Mouse (Mus musculus): ENCODE measurements around the gene Nabp1.
"Not testable (repeated sequence)": the region's sequence is repeated elsewhere in the genome, so short reads cannot be mapped to it uniquely, and the experiment has no call there.

The Nabp1 gene

DNA sequence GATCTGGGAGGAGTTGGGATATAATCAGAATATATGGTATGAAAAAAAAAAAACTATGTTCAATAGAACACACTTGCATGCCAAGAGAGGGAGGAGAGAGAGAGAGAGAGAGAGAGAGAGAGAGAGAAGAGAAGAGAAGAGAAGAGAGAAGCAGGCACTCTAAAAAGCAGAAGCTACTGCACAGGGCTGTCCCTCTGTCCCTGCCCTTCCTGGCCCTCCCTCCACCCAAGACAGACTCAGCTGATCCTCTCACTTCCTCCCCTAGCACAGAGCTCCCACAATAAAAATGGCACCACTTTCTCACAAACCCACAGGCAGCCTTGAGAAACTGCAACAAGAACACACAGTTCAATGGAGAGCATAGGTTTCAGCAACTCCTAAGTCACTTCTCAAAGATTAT lies 2.2 kb upstream of the Nabp1 start:
- DNase-seq: no peak

DNA sequence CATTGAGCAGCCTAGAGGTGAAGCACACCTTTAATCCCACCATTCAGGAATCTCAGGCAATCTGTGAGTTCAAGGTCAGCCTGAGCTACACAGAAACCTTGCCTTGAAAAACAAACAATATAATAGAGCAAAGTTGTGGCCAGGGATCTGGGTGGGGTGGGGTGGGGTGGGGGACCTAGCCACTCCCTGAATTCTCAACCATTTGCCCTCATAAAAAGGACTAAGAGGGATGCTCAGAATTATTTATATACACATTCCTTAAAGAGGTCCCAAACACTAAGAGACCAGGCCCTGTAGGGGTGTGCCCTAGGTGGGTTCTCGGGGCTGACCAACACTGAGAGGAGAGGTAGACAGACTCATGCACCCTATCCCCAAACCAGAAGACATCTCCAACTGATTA lies 1.5 kb upstream of the Nabp1 start:
- no peak for DNase-seq

DNA sequence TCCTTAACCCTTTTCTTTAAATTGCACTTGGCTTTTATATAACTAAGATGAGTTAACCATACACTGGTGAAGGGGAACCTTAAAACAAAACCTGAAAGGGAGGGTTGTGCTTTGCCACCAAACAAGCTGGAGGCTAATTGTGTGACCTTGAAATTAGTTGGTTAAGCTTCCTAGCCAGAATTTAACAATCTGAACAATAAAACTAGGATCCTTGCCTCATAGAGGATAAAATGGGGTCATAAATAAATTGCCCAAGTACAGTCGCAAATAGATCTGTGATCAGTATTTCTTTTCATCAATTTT lies 753 bp upstream of the Nabp1 start:
- DNase-seq: no peak

DNA sequence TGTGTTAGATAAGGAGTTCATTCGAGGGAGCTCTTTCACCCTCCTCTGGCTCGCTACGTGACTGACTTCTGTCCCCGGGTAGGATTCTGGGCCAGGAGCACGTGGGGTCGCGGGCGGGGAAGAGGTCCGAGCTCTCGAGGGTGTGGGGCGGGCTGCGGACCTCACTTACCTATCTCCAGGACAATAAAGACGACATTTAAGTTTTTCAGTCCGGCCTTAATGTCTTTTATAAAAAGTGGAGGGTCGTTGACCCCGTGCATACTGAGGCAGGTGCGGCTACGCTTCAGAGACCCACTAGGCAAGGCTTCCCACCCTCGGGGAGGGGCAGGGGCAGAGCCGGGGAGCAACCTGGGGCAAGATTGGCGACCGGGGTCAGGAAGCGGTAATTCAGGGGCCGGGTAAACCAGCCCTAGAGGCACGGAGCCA lies 556 bp downstream of the Nabp1 start:
- no peak for DNase-seq

DNA sequence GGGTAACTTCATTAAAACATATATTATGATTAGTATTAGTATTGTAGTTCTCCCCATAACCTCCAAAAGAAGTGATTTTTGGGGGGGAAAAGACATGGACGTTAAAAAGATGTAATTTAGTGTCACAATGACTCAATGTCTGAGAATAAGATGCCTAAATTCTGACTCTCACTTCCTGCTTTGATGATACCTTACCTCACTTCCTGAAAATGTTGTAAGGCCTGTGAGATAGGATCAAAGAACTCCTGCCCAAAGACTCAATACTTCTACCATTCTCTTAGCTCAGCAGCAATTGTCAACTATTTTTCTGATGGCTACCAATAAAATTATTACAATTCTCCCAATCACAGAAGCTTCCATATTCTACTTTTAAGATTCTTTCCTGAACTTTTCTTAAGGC lies 1.8 kb downstream of the Nabp1 start:
- DNase-seq: no peak

DNA sequence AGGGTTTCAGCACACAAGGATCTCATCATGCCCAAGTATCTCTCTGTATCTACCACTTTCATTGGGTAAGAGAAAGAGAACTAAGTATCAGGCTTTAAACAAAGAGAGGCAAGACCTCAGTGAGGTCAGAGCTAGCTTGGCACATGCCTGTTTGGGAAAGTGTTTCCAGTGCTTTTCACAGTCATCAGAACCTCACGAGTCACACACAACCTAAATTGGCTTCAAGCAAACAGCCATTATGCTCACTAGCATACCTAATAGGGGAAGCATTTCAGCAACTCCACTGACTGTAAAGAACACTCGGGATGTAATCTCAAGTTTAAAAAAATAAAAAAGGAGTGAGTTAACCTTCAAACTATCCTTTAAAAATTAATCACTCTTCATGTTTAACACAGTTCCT lies 10.1 kb downstream of the Nabp1 start:
- no peak for DNase-seq

DNA sequence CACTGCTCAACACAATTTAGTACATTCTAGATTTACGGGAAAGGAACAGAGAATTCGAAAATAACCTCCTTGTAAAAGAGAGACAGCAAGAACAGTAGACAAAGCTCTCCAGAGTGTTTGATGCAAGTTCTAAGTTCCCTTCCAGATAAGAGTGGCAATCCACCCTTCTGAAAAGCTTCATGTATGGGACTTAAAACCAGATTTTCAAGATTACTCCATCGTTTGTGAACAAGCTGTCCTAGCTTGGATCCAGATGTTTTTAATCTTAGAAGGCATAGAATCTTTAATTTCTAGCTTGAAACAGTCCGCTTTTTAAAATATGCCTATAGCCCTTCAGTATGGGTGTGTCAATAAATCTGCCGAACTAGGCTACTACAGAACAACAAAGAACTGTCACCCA lies 11.0 kb downstream of the Nabp1 start:
- DNase-seq: no peak

DNA sequence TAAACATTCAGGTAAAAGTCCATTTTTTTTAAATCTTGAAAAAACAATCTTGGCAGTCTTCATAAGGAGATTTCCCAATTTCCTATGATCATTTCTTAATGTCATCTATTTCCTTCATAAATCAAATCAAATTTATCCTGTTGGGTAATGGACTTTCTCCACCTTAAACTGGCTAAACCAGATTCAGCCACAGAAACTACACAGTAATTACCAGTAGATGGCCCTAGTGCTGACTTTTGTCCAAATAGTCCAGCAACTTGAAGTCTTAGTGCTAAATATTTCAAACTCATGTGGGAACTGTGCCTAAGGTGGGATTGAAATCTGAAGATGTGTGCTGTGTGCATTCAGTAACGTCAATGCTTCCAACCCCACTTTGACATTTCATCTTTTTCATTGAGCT lies 11.8 kb downstream of the Nabp1 start:
- no peak for DNase-seq

DNA sequence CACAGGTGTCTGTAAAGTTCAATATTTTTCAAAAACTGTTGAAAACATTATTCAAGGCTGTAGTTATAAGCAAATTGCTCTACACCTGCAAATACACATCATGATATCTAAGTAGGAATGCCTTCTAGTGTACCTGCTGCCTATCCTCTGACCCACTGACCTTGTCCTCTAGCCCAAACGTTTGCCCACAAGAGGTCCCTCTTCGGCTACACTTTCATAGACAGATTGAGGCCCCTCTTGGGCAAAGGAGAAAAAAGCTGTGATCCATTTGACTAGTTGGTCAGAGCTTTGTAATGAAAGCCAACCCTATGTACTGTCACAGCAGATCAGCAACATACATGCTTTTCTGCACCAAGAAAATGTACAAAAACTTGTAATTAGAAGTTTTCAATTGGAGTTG lies 12.9 kb downstream of the Nabp1 start:
- DNase-seq: no peak

DNA sequence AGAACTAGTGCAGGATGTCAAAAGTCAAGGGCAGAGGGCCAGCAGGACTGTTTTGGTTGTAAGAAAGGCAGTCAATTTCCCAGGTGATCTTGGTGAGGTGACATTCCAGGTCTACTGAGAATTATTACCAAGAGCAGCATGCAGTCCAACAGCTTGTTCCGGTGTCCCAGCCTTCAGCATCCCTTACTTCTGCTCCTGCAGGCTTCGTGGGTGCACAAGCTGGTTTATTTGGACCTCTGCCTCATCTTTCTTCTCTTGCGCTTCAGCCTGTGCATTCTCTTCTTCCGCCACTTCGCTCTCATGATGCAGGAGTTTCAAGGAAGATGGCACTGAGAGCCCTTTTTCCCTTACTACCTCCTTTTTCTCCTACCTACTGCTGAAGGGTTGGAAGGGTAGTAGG lies 15.2 kb downstream of the Nabp1 start:
- no peak for DNase-seq

DNA sequence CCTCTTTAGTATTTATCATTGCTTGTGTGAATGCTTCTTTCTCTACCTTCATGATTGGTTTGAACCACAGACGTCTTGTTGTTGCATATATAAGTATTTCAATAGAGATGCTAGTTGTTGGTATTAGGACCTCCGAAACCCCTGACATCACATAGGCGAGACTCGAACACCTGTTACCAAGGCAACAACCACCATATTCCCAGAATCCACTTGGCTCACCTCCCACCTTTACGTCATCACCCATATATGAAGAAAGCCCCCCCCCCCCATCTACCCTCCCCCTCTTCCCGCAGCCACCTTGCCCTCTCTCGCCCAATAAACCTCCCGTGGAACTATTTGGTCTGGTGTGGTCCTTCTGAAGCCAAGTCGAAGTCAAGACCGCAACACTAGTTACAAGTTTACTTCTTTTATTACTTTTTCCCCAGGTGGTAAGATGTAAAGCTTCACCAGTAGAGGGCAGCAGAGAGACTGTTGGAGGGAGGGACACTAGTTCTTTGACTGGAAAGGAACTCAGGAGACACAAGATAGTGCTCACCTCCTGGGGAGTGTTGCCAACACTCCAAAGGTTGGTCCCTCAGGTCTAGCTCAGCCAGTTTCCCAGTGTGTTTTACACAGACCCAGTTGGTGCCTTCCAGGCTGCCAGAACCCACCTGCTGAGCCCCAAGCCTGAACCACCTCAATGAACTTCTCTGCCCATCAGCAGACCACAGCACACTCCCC lies 19.3 kb downstream of the Nabp1 start:
- peak; percentile 35 for DNase-seq

DNA sequence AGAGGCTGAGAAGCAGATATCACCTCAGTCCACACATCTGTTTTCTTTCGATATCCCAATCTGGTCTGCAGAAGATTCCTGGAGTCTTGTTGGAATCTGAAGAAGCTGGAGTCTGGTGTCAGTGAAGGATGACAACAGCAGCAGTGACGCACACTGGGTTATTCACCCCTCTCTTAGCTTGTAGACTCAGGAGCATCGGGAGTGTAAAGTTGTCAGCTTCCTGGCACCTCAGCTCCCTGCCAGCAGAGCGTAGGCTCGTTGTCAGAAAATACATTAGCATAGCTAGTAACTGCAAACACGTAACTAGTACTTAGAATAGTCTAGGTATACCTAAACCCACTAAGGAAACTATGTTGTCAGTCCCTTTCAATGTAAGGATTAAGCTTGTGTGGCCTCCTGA lies 20.1 kb downstream of the Nabp1 start:
- DNase-seq: no peak

DNA sequence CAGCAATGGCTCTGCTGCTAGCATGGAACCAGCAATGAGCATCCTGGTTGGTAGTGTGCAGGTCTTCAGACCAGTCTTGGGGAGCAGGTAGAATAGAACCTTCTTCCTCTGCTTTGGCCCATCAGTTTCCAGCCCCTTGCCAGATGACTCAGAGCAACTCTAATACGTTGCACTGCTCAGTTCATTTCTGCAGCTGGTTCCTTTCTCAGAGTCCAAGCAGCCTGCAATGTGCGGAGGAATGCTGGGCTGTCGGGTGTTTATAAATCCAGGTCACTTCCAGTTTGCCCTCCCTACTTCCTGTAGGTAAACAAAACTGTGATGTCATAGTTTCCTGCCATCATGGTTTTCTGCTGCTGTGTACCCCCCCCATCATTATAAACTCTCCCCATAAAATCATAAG lies 21.0 kb downstream of the Nabp1 start:
- DNase-seq: no peak

DNA sequence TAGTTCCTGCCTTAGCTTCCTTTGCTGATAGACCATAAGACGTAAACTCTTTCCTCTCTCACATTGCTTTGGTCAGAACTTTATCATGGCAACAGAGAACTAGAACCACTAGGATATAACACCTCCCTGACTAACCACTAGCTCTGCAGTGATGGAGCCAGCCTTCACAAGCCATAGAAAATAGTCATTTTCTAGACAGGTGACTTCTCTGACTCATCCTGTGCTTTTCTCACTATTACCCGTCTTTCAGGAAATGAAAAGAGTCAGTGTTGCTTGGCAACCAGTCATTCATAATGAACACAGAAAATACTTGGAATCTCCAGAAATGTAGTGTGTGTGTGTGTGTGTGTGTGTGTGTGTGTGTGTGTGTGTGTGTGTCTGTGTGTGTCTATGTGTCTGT lies 29.4 kb downstream of the Nabp1 start:
- no peak for DNase-seq

DNA sequence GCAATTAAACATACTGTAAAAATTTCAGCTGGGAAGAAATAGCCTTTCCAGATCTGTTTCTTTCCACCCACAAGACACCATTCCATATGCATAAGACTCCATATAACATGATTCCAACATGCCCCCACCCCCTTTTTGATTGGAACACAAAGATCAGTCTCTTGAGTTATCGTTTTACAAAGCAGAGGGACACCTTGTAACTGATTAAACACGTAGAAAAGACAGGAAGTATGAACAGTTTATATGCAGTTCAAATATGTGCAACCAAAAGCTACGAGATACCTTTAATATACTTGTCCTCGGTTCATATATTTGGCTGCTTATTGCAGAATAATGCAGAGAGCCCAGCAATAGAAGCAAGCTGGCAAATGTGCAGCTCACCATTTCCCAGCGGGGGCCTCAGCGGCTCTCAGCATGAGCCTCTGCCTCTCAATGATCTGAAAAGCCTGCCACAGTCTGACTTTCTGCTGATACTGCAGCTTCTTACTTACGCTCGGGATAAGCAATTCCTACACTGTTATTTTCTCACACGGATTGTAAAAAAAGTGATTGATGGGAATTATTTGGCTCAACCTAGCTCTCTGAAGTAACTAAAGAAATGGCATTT lies 32.3 kb downstream of the Nabp1 start:
- peak; percentile 62 for DNase-seq

DNA sequence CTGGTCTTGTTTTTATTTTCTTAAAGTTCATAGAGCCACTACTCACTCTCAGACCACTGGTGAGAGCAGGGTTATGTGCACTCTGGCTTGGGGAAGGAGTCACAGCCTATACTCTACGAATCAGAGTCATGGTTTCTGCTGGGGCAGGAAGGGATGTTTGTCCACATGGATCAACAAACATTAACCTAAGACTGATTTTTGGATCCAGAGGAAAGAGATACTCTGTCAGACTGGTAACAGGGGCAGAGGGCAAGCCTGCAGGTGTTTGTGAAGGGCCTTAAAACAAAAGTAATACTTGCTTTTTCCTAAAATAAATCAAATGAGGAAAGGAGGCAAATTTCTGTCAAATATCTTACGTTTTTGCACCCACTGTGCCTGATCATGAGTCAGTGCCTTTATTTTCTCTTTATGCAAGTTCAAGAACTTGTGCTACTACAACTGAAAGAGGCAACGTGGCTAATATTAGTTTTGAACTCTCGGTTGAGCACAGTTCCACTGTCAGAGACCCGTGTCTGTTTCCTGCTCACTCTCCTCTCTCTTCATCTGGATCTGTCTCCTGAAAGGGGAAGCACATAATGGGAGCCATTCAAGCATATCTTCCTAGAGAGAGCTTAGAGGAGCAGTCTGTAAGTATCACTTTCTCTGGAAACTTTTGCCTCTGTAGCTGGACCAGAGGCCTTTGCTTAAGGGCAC lies 32.9 kb downstream of the Nabp1 start:
- DNase-seq: no peak

DNA sequence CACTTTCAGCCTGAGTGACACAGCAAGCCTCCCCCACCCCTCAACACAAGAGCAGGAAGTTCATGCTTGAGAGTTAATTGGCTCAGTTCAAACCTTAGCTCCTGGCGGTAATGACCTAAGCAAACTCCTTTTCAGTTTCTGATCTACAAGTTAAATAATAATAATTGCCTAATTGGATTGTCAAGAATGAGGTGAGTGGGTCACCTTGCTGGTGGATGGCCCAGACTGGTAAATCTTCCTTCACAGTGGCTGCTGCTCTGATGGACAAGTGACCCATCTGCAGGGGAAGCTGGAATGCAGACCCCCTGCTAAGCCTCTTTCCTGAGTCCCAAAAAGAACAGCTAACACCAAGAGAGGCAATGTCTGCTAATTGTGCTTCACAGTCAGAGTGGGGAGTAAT lies 48.5 kb downstream of the Nabp1 start:
- DNase-seq: no peak

DNA sequence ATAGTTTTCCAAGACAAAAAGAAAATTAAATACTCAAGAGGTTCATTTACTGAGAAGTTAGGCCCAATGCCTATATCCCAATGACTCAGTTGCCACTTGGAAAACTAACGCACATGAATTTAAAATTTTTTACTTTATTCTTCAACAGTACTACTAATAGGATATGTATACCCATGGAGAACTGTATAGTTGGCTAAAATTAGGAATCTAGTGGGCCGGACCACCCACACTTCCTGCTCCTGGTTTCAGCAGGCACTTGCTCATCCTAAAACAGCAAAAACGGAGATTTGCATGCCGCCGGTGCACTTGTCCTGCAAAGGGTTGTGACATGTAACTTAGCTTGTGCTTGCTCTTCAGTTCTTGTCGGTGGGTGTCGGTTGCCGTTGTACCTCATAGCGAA lies 51.9 kb downstream of the Nabp1 start:
- DNase-seq: no peak

DNA sequence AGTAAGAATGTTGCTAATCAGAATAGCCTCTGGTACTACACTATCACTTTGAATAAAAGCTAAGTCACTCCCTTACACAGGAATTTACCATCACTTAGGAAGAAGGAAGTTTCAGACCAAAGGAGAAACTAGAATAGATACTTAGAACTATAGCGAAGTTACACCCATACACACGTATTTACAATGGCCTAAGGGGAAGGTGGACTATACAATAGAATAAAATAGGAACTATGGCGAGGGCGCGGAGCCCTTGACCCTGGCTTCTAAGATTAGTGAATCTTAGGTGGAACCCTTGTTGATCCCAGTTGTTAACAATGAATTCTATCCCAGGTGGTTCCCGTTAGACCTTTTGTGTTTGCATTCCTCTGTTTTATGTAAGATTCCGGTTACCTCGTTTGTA lies 57.2 kb downstream of the Nabp1 start:
- DNase-seq: not testable (repeated sequence)

DNA sequence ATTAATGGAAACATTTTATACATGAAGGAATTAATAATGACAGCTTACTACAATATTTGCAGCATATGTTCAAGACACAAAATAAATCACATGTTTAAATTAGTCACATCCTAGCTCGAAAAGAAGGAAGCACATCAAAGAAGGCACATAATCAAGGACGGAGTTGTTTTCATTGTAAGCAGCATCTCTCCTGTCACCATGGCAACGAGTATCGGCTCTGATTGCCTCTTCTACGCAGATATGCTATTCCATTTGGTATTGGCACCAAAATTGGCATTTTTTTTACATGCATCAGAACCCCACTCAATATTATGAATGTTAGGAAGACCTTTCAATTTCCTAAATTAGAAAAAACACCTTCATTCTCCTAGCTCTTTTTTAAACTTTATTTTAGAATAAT lies 59.5 kb downstream of the Nabp1 start:
- no peak for DNase-seq

Data from cerebellum, adult 8-10 months (tissue).